Mouse (Mus musculus) testis, postnatal 10 days (tissue): ENCODE data around the gene Thbs1.

ENCODE experiments used
- DNase-seq: peaks from one replicate; pipeline ENCODE4 v3.0.0; 2021; ENCODE audit warnings: low spot score

The Thbs1 gene

DNA sequence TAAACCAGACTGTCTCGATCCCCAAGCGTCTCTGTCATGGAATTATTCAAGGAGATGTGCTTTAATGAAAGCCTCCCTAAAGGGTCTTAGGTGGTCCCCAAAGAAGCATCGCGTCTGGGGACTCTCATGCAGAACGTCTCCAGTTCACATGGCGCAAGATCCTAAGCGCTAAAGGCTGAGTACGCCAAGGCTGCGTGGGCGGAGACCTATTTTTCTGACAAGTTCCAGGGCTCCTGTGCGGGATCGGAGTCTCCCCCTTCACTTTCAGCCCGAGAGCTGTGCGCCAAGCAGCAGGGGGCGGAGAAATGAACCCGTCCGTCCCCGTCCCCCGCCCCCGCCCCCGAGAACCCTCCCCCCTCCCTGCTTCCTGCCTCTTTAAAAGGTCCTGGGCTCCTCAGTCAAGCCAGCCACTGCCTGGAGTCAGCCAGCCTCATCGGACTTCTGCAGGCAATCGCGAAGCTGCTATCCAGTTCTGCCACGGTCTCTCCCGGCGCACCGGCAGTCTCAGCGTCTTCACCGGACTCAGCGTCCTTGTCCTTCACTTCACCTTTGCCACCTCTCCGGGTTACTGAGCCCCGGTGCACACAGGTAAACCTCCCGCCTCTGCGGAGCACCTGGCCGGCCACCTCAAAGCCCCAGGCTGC lies at the start of gene Thbs1:
Gene Thbs1 (plus strand): TSS at position 389 of the 644 bp plus-strand sequence.
- peak; percentile 80 for DNase-seq

DNA sequence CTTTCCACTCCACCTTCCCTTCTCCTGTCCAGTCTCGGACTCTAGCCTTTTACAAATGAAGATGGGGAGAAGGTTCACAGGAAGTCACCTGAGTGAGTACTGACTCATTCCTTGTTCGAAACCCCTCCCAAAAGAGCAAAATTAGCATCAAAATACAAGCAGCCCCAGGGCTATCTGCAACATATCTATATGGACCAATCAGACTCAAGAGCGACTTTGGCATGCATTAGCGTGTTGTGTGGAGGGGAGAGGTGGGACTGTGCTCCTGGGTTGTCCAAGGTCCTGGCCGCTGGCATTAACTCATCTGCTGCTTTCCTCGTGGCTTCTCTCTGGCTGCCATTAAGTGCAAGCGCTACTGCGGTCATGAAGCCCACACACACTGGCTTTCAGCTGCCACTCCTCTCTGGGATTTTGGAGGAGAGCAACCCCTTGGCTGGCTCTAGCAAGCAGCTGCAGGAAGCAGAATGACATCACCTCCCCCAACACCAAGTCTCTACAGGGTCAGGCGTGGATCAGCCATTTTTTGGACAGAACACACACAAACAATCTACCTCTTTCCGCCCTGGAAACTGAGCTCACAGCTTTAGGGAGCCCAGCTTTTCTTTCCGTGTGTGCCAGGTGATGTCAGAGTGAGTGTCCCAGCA lies 47.4 kb upstream of the Thbs1 start:
- no peak for DNase-seq

DNA sequence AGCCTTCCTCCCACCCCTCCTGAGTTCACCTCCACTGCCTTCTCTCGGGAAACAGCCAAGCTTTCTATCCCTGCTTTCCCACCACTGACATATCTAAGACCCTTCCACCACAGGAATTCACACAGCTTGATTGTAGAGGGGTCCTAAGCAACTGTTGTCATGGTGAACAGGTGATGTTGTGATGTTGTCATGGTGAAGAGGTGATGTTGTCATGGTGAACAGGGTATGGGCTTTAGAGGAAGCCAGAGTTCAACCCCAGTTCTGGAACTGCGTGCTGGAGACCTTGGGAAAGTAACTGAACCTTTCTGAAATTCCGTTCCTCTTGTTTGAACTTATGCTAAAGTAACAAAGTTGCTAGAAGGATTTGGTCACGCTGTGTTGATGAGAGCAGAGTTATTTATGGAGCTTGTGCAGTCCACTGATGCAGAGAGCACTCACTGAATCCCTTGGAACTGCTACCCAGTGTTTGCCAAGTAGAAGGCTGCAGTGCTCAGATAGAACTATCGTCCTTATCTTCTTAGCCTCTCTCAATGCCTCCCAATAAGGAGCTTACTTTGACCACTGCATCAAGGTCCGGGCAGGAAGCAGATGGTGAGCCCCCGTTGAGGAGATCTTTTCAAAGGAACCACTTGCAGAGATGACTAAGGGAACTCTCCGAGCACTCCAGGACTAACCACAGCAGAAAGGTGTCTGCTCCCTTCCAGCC lies 45.5 kb upstream of the Thbs1 start:
- DNase-seq, result no peak

DNA sequence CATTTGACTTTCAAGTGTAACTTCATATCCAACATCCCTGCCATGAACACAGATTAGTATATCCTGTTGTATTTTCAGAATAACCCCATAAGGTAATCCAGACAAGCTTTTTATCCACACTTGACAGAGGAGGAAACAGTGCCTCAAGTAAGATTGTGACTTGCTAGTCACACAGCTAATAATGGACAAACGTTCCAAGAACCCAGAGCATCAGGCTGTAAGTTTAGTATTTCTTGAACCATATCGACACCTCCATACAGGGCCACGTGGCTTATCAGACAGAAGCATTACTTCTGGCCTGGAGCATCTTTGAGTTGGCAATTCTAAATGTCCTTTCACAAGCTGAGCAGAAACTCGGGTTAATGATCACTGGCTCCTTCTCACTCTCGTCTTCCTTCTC lies 41.7 kb upstream of the Thbs1 start:
- DNase-seq, result no peak

DNA sequence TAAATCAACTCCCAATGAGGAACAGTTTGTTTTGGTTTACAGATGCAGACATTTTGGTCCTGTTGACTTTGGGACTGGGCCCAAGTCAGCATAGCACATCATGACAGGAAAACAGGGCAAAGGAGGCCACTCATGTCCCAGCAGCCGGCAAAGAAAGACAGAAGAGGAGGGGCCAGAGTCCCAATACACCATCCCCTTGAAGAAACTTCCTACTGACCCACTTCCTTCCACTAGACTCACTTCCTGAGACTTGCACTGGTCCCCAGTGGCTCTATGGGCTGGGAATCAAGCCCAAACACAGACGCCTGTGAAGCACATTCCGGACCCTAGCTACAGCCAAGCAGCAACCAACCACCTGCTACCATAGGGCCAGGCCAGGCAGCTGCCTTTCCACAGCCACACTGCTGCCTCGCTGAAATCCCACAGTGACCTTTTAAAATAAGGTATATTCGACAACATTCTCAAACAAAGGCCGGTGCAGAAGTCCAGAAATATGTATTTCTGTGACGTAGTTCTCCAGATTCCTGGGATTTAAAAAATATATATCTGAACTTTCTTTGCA lies 38.8 kb upstream of the Thbs1 start:
- no peak for DNase-seq

DNA sequence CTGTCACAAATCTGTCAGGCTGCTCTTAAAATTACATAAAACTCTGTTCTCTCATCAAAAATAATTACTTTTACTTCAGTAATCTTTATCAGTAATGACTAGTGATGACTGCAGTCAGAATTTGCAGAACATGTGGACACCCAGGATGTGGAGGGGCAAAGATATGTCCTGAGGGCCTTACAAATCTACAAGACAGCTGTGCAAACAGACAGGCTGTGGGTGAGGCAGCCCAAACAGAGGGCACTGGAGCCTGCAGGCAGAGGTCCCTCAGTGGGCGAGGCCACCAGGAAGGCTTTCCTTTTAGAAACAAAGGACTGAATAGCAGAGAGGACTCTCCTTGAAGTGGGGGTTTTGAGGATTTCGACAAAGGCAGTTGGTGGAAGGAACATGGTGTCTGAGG lies 37.6 kb upstream of the Thbs1 start:
- no peak for DNase-seq

DNA sequence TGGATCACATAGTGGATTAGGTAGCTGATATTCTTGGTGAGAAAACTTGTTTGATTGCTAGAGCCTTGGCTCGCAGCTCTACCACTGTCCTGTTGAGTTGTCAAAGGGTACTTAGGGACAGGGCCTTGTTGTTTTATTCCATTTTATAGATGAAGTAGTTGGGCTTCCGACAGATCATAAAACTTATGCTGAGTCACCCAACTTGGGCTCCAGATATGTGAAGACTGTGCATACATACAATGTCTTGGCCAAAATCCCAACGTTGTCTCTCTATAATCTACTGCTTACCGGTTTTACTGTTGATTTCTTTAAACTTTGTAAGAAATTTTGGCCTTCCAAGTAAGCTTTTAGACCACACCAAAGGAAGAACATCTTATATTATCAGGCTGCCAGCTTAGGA lies 36.5 kb upstream of the Thbs1 start:
- no peak for DNase-seq

DNA sequence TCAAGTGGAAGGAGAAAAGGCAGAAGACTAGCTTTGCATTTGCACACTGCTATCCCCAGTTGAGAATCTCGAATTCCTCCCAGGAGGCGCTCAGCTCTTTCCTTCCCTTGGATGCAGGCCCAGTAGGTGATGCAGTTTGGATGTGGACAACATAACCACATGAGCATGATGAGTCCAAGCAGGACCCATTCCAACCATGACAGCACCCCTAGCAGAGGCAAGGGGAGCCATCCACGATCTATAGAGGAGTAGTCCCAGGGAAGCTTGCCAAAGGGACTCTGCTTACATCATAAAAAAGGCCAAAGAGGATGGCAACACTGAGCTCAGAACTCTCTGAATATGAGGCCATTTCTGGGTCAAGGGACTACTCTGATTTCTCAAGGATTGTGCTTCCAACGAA lies 32.5 kb upstream of the Thbs1 start:
- DNase-seq, result no peak

DNA sequence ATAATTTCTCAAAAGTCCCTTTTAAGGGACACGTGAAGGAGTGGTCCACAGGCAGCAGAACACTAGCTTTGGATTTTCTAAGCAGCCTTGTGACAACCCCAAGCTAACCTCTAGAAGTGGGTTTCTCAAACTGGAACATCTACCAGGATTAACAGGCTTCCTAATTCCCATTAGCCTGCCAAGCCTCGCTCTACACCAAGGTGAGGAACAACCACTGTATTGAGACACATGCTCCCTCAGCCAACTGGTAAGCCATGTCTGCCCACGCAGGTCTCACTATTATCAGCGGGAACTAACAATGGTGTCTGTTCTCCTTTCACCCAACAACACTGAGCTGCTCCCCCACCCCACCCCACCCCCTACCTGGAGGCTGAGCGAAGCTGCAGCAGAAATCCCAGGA lies 30.1 kb upstream of the Thbs1 start:
- no peak for DNase-seq

DNA sequence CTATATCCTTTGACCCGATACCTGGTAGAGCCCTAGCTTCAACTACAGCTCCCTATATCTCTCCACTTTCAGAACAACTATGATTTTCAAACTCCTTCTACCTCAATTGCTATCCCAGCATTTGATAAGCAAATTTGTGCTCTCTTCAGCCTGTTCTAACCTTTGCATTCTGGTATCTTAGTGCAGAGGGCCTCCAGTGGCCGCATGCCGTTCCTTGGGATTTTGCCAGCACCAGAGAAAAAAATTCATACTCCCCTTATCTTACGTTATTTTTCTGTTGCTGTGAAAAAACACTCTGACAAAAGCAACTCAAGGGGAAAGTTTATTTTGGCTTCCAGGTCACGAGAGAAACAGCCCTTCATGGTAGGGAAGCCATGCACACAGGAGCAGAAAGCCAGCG lies 28.0 kb upstream of the Thbs1 start:
- no peak for DNase-seq

DNA sequence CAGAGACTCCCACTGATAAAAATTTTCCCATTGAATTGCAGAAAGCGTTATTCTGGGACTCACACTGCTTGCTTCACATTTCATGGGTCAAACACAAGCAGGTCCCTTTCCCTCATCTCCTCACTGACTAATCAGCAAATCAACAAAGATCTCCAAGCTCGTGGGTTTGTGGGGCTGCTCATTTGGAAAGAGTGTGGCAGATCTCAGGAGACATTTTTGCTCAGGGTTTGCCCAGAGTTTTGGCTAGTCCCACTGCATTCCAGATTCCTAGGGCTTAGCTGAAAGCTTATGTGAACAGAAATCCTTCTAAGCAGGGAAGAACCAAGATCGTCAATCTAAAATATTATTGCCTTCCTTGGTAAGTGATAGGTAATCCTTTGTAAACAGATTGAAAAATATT lies 27.0 kb upstream of the Thbs1 start:
- no peak for DNase-seq

DNA sequence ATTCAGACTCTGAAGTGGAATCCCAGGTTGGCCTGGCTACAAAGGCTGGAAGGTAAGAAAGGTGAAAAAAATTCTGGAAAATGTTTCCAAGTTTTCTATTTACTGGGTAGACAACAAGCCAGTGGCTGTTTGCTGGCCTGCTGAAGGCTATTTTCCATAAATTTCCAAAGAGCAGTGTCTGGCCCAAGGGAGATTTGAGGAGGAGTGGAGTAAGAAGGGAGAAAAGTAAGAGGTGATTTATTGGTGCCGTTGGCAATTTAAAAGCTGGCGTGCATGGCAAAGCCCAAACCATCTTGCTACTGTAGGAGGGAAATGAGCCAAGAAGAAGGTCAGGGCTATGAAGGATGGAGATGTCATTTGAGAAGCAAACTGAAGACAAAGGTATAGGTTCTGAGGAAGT lies 26.0 kb upstream of the Thbs1 start:
- DNase-seq, result no peak

DNA sequence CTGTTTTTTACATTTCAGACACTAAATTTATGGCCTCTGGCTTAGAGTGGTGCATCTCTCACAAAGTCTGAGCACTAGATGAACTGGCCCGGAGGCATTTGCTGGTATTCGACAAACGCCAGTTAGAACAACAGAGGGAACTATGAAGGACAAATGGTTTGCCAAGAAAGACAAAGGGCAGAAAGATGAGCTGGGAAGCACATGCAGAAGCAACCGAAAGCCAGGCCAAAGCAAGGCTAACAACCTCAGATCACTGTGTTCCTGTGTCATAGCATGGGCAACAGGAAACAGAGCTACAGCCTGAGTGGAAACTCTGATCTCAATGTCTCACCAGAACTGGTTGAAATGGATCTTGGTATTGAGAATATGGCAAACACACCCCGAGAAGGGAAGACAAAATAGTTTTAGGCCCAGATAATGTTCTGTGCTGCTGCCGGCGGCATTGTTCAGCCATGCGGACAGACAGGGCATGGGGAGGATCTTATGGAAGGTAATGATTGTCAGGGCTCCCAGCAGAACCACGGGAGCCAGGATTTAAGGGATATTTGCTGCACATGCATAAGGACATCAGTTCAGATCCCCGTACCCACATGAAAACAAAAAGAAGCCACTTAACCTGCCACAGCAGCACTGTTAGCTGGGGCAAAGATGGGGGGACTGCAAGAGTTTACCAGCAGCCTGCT lies 24.5 kb upstream of the Thbs1 start:
- DNase-seq, result no peak

DNA sequence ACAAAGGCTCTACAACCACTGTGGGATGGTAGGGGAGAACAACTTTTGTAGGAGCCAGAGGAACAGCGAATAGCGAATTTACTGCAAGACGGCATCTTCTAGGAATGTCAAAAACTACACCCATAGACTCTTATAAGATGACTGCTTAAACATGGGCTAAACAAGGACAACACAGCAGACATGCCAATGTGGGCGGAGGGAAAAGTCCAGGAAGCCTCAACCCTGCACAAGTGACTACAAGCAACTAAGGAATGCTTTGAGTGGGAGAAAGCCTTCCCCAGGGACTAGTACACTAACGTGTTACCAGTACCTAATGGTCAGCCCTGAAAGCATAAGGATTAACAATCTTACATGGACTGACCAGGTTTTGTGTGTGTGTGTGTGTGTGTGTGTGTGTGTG lies 20.4 kb upstream of the Thbs1 start:
- no peak for DNase-seq

DNA sequence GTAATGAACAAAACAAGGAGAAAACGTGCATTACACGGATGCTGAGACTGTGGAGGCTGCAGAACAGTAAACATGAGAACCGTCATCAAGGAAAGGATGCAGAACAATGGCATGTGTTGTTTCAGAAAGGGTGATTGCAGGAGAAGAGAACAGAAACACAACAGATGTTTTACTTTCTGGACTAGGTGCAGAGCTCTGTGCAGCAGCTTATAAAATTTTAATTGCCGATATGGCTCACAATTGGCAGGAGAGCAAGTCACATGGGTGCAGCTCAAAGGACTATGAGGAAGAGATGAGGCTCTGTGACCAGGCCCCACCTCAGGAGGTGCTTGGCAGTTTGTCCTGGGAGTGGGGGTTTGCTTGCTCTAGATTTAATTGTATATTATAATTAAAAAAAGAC lies 12.6 kb upstream of the Thbs1 start:
- DNase-seq, result no peak

DNA sequence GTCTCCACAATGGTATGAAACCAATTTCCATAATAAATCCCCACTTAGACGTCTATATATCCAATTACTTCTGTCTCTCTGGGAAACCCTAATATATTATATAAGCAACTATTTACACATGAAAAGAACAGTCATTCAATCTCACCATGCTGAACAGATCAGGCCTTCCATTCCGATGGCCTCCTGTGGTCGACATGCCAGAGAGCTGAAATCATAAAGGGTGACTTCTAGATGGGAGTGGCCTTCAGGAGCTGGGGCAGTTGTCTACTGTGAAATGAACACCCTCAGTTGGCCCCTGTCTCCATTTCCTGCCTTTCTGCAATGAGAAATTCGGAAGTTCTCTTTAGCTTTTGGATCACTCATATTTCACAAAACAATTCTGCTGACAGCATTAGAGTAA lies 9.5 kb upstream of the Thbs1 start:
- DNase-seq, result no peak

DNA sequence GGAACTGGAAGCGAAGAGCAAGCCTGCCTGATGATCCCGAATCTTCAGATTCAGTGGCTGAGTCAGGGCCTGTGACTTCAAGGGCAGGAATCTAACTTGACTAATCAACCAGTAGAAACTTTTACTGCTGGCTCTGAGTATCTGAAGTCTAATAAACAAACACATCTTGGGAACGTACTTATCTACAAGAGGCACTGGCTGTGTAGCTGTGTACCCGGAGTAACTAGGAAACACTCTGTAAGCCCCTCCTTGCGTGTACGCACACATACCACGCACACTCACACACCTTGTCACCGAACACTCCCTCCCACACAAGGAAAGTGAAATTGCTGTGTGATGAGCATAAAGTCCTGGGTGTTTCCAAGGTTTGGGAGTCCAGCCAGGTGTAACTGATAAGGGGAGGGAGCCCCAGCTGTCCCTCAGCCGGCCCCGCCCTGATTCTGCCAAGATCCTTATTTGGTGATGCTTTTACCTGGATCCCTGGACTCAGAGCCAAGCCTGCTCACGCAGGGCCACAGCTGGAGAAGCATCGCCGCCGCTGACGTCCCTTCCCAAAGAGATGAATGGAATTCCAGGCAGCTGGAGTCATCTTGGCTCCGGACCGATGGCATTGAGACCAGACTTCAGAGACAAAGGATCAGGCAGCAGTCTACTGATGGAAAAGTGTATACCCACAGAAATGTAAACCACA lies 1.3 kb upstream of the Thbs1 start:
- peak; percentile 61 for DNase-seq

DNA sequence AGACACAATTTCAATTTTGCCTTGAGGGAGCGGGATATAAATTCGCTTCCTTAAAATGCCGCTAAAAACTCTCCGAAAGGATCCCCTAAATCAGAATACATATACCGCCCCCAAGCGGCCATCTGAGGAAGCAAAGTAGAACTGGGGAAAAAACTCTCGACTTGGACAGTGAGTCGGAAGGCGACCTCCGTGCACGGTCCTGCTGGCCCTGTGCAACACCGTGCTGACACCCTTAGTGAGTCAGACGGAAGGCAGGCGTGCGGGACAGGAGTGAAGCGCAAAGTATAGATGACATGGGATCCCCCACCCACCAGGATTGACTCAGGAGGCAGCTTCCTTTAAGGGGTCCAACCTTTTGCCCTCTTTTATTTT lies 574 bp upstream of the Thbs1 start:
- DNase-seq, result peak; percentile 91

DNA sequence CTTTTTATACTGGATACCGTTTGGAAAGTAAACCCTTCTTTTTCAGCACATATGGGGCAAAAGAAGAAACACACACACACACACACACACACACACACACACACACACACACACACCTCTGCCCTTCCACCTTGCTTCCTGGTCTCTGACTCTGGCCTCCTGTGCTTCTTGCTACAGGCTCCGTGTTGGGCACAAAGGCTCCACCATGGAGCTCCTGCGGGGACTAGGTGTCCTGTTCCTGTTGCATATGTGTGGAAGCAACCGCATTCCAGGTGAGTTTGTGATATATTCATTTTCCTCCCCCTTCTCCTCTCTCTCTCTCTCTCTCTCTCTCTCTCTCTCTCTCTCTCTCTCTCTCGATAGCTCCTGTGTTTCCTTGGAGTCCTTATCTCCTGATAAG lies 762 bp downstream of the Thbs1 start:
- no peak for DNase-seq

DNA sequence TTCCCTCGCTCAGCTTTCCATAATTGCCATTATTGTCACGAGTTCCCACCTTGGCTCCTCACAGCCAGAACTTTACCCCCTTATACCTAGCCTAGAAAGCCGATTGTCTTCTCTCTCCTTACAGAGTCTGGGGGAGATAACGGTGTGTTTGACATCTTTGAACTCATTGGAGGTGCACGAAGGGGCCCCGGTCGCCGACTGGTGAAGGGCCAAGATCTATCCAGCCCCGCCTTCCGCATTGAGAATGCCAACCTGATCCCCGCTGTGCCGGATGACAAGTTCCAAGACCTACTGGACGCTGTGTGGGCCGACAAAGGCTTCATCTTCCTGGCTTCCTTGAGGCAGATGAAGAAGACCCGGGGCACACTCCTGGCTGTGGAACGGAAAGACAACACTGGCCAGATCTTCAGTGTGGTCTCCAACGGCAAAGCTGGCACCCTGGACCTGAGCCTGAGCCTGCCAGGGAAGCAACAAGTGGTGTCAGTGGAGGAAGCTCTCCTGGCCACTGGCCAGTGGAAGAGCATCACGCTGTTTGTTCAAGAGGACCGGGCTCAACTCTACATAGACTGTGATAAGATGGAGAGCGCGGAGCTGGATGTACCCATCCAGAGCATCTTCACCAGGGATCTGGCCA lies 1.3 kb downstream of the Thbs1 start:
- peak; percentile 58 for DNase-seq

DNA sequence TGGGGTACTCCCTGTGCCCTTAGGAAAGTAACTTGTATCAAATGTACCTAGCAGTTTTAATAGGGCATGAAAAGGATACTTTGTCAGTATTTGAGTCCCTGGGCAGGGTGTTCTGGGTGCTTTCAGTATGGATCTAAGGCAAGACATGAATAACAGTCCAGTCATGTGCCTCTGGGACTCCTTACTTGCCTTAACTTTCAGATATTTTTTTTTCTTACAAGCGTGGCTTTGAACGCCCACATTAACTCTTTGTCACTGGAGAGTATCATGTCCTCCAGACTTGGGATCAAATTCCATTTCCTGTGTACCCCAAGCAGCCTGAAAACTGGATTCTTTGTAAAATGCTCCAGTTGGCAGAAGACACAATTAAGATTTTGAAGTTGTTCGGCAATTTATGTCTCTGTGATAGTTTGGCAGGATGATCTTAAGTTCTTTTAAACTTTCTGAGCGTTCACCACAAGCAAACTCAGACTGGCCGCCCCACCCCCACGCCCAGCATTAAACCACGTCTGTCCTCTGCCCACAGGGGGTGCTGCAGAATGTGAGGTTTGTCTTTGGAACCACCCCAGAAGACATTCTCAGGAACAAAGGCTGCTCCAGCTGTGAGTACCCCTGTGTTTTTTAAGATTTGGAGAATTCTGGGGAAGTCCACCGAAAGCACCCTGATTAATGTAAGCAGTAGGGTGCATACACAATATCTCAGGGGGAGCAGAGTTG lies 2.3 kb downstream of the Thbs1 start:
- peak; percentile 77 for DNase-seq
